Mouse (Mus musculus) lung, embryonic 14.5 days (tissue): Measurements from ENCODE around the gene Hdac7. TPM values are rescaled to one million over a fixed set of nuclear protein-coding genes. Genes with fewer than 3 reads are reported as not detected.
A peak's percentile ranks its signal among the peaks of the same experiment; 100 is the strongest.

Experiments used
- ATAC-seq: fragments of 200-750 bp; cut with Nextera tagmentation; 2 replicates; pipeline ENCODE4 v1.8.0; 2017; ENCODE audit warnings: mild to moderate bottlenecking, moderate TSS enrichment, moderate library complexity; ENCODE audit not compliant: insufficient read depth
- DNase-seq: peaks from one replicate; pipeline ENCODE4 v3.0.0-alpha.2; 2015
- H3K27ac ChIP-seq: fragments of 300-500 bp; sonication (generic); 2 replicates; pipeline ENCODE4 v1.5.1; 2014; ENCODE audit warnings: low read depth, mild to moderate bottlenecking, moderate library complexity
- H3K27me3 ChIP-seq: fragments of 300-500 bp; sonication (generic); 2 replicates; pipeline ENCODE4 v1.6.1; 2014; ENCODE audit warnings: low read length, control low read depth; ENCODE audit not compliant: insufficient read depth
- H3K36me3 ChIP-seq: fragments of 300-500 bp; sonication (generic); 2 replicates; pipeline ENCODE4 v1.6.1; 2014; ENCODE audit warnings: control low read depth; ENCODE audit not compliant: insufficient read depth
- H3K4me1 ChIP-seq: fragments of 300-500 bp; sonication (generic); 2 replicates; pipeline ENCODE4 v1.6.1; 2014; ENCODE audit warnings: antibody characterized with exemption, control low read depth; ENCODE audit not compliant: insufficient read depth
- H3K4me2 ChIP-seq: fragments of 300-500 bp; sonication (generic); 2 replicates; pipeline ENCODE4 v1.6.1; 2014; ENCODE audit warnings: mild to moderate bottlenecking
- H3K4me3 ChIP-seq: fragments of 300-500 bp; sonication (generic); 2 replicates; pipeline ENCODE4 v1.5.1; 2014; ENCODE audit warnings: low read depth, low read length
- H3K9ac ChIP-seq: fragments of 300-500 bp; sonication (generic); 2 replicates; pipeline ENCODE4 v1.6.1; 2014
- H3K9me3 ChIP-seq: fragments of 300-500 bp; sonication (generic); 2 replicates; pipeline ENCODE4 v1.6.1; 2016; ENCODE audit warnings: low read depth, low read length, control low read depth
- CTCF ChIP-seq: IDR thresholded peaks from 2 replicates; pipeline ENCODE4 v1.5.1; 2016; ENCODE audit warnings: antibody characterized with exemption, low read depth
- WGBS: fragments of 180-500 bp; shearing (Covaris S2); extraction: QIAGEN DNeasy Blood & Tissue Kit; methylation state at CpG from one replicate; pipeline ENCODE4 v1.1.7; 2014; 5-methylcytosine and 5-hydroxymethylcytosine counted together
- polyA plus RNA-seq: library from polyadenylated mRNA; unstranded; fragments of >200 nt; fragmentation: Nextera tagmentation; extraction: Ambion mirVana; gene quantifications from 2 replicates; pipeline ENCODE4 v1.2.1, GENCODE M21; 2014

Gene Hdac7
- polyA plus RNA-seq, 1 experiment from 2014 or later: 51.2 TPM

GRCm38 (mm10) chr15:97865988-97866387 is 21.7 kb upstream of the Hdac7 start:
- no peak for ATAC-seq
- Histone ChIP-seq H3K36me3 (no peaks in the 10 kb centered on the region), H3K4me3 (no peak overlapping the region), H3K27me3 (no peaks in the 10 kb centered on the region), H3K4me1 (peaks cover 7% of the 10 kb centered on the region; the same call in 1 of the 2 replicates), H3K4me2 (no peak overlapping the region), H3K9me3 (peaks cover 5% of the 10 kb centered on the region; the same call in 1 of the 2 replicates), H3K27ac (no peak overlapping the region), H3K9ac (no peak overlapping the region)
- DNase-seq: no peak
- peak; percentile 43 for TF ChIP-seq CTCF
- WGBS: 93% methylated on average over 2 of the region's 2 CpGs

GRCm38 (mm10) chr15:97865175-97865574 is 20.9 kb upstream of the Hdac7 start:
- no peaks in the 10 kb centered on the region for H3K27me3 ChIP-seq
- 0 out of 2 replicates have a peak, but pooled peaks have one; percentile 26 for ATAC-seq
- no peak overlapping the region for H3K4me2 ChIP-seq
- 18% methylated on average over 6 of the region's 6 CpGs for WGBS
- no peaks in the 10 kb centered on the region for H3K36me3 ChIP-seq
- TF ChIP-seq CTCF: no peak
- no peak overlapping the region for H3K9ac ChIP-seq
- H3K4me1 ChIP-seq: peaks cover 7% of the 10 kb centered on the region; the same call in 1 of the 2 replicates
- H3K9me3 ChIP-seq: peaks cover 5% of the 10 kb centered on the region; the same call in 1 of the 2 replicates
- H3K27ac ChIP-seq: peak overlapping the region; percentile 66
- H3K4me3 ChIP-seq: no peak overlapping the region
- peak; percentile 45 for DNase-seq

- peak overlapping the region; percentile 66 for H3K27ac ChIP-seq
- H3K4me3 ChIP-seq: no peak overlapping the region
- WGBS: 26% methylated on average over 8 of the region's 8 CpGs
- TF ChIP-seq CTCF: no peak
- H3K4me2 ChIP-seq: no peak overlapping the region
- no peaks in the 10 kb centered on the region for H3K27me3 ChIP-seq
- H3K4me1 ChIP-seq: peaks cover 7% of the 10 kb centered on the region; the same call in 1 of the 2 replicates
- H3K9ac ChIP-seq: no peak overlapping the region
- peaks cover 5% of the 10 kb centered on the region; the same call in 1 of the 2 replicates for H3K9me3 ChIP-seq
- no peaks in the 10 kb centered on the region for H3K36me3 ChIP-seq
- ATAC-seq: peak; percentile 83
- DNase-seq: peak; percentile 87
Measured at GRCm38 (mm10) chr15:97864361-97865045, 20.2 kb upstream of the Hdac7 start.

- no peak overlapping the region for H3K9ac ChIP-seq
- no peak for TF ChIP-seq CTCF
- no peaks in the 10 kb centered on the region for H3K36me3 ChIP-seq
- ATAC-seq: peak; percentile 57
- peaks cover 7% of the 10 kb centered on the region; the same call in 1 of the 2 replicates for H3K4me1 ChIP-seq
- H3K4me2 ChIP-seq: no peak overlapping the region
- peak; percentile 16 for DNase-seq
- H3K4me3 ChIP-seq: no peak overlapping the region
- H3K27me3 ChIP-seq: no peaks in the 10 kb centered on the region
- no peak overlapping the region for H3K27ac ChIP-seq
- H3K9me3 ChIP-seq: peaks cover 5% of the 10 kb centered on the region; the same call in 1 of the 2 replicates
- 45% methylated on average over 18 of the region's 18 CpGs for WGBS
Measured at GRCm38 (mm10) chr15:97863494-97863881, 19.2 kb upstream of the Hdac7 start.

- no peak for ATAC-seq
- 25% methylated on average over 14 of the region's 14 CpGs for WGBS
- H3K27ac ChIP-seq: no peak overlapping the region
- no peaks in the 10 kb centered on the region for H3K27me3 ChIP-seq
- H3K4me3 ChIP-seq: no peak overlapping the region
- H3K9me3 ChIP-seq: peaks cover 5% of the 10 kb centered on the region; the same call in 1 of the 2 replicates
- peaks cover 7% of the 10 kb centered on the region; the same call in 1 of the 2 replicates for H3K4me1 ChIP-seq
- TF ChIP-seq CTCF: no peak
- H3K4me2 ChIP-seq: no peak overlapping the region
- H3K36me3 ChIP-seq: no peaks in the 10 kb centered on the region
- no peak overlapping the region for H3K9ac ChIP-seq
- no peak for DNase-seq
Measured at GRCm38 (mm10) chr15:97862881-97863493, 18.7 kb upstream of the Hdac7 start.

- no peak for TF ChIP-seq CTCF
- no peak overlapping the region for H3K27ac ChIP-seq
- 88% methylated on average over 3 of the region's 3 CpGs for WGBS
- peaks cover 7% of the 10 kb centered on the region; the same call in 1 of the 2 replicates for H3K4me1 ChIP-seq
- H3K27me3 ChIP-seq: no peaks in the 10 kb centered on the region
- H3K9ac ChIP-seq: no peak overlapping the region
- H3K4me3 ChIP-seq: no peak overlapping the region
- DNase-seq: no peak
- H3K36me3 ChIP-seq: no peaks in the 10 kb centered on the region
- H3K9me3 ChIP-seq: no peaks in the 10 kb centered on the region
- H3K4me2 ChIP-seq: no peak overlapping the region
- ATAC-seq: no peak
Measured at GRCm38 (mm10) chr15:97860353-97860752, 16.1 kb upstream of the Hdac7 start.

- no peaks in the 10 kb centered on the region for H3K9me3 ChIP-seq
- no peaks in the 10 kb centered on the region for H3K36me3 ChIP-seq
- ATAC-seq: no peak
- TF ChIP-seq CTCF: no peak
- H3K4me1 ChIP-seq: 0 out of 2 replicates have a peak, but pooled peaks cover 6% of the 10 kb centered on the region
- H3K27me3 ChIP-seq: no peaks in the 10 kb centered on the region
- no peak overlapping the region for H3K4me3 ChIP-seq
- H3K9ac ChIP-seq: no peak overlapping the region
- H3K4me2 ChIP-seq: no peak overlapping the region
- no peak for DNase-seq
- 68% methylated on average over 4 of the region's 4 CpGs for WGBS
- H3K27ac ChIP-seq: no peak overlapping the region
Measured at GRCm38 (mm10) chr15:97858431-97858830, 14.1 kb upstream of the Hdac7 start.
